Mouse (Mus musculus) granulocyte monocyte progenitor cell, adult 5-6 weeks (primary cell): ENCODE results near the gene Ate1. TPM values are rescaled to one million over a fixed set of nuclear protein-coding genes. Genes with fewer than 3 reads are reported as not detected.
"Not testable (repeated sequence)": the region's sequence is repeated elsewhere in the genome, so short reads cannot be mapped to it uniquely, and the experiment has no call there.

Source experiments
- ATAC-seq: replicated peaks from 2 replicates; pipeline ENCODE4 v1.8.0; 2016; ENCODE audit warnings: mild to moderate bottlenecking, moderate TSS enrichment, inconsistent platforms; ENCODE audit not compliant: poor library complexity, severe bottlenecking
- total RNA-seq, 2 experiments: library from RNA; stranded (forward) in 1 of 2; stranded (reverse) in 1 of 2; fragments of 200-712, 200-1000 nt in 1 of 2; fragments of >200 nt in 1 of 2; fragmentation: Nextera tagmentation in 1 of 2; gene quantifications; 2 replicates each; pipeline ENCODE4 v1.2.3; 2014 to 2017

The Ate1 gene
- total RNA-seq, 2 experiments from 2014 or later, result 41.4 to 46.0 TPM

DNA sequence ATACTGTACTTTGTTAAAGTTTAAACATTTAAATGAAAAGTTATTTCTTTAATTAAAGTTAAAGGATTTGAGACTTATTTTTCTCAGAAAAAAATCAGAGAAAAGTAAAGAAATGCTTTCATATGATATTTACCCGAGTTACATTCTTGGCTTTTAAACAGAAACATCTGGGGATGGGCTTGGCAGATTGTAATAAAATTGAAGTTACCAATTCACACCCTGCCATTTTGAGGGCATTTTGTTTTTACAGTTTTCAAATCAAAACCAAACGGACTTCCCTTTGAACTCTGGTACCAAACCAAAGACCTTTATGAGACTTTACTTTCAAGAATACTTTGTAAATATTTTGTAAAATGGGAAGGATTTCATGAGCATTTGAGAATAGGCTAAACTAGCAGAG, 94.2 kb downstream of the Ate1 start:
- ATAC-seq, result no peak

DNA sequence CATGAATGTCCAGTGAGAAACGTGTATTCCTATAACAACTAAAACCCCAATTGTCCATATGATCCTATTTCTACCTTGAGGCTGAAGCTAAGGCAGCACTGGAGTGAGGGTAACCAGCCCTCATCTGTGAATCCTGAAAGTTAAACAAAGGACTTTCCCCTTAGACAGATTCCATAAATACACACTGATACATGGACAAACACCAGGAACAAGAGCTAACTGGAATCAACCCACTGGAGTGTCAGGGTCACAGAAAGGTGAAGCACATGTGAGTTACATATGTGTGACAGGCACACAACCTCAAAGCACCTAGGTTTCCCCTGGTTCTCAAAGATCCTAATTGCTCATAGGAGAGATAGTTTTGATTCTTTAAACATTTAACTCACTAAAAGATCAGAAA, 100.2 kb downstream of the Ate1 start:
- no peak for ATAC-seq

- ATAC-seq, result no peak
Observed at GRCm38 (mm10) chr7:130407622-130408021, 112.5 kb downstream of the Ate1 start.

DNA sequence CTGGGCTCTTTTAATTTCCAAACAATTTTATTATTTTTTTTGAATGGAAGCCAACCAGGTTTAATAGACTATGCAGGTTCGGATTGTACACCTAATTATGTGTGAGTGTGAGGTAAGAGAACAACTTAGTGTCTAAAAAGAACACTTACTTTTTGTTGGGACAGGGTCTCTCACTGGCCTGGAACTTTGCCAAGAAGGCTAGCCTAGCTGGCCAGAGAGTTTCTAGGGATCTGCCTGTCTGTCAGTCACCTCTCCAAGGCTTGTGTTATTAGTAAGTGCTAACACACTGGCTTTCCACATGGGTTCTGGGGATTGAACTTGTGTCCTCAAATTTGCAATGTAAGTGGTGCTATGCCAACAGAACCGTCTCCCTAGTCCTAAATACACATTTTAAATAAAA, 116.8 kb downstream of the Ate1 start:
- no peak for ATAC-seq

DNA sequence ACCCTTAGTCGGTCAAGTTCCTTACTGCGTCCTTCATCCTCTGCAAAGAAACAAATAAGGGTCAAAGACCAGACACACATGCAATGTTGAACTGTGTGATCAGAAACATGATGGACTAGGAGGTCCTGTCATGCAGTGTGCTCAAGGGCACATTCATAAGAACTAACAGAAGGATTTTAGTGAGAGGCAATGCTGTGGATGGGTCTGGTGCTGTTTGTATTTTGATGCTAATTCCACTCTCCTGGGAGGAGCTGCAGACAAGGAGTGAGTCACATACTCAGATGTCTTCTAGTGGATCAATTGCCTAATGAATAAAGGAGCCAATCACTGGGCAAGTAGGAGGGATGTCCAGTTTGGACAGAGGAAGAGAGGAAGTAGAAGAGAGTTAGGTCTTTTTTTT, 125.5 kb downstream of the Ate1 start:
- no peak for ATAC-seq

GRCm38 (mm10) chr7:130390060-130390459, 130.1 kb downstream of the Ate1 start:
- ATAC-seq, result not testable (repeated sequence)

- ATAC-seq, result no peak
Observed at GRCm38 (mm10) chr7:130386308-130386707, 133.9 kb downstream of the Ate1 start.

GRCm38 (mm10) chr7:130385732-130386294, 134.4 kb downstream of the Ate1 start:
- no peak for ATAC-seq

DNA sequence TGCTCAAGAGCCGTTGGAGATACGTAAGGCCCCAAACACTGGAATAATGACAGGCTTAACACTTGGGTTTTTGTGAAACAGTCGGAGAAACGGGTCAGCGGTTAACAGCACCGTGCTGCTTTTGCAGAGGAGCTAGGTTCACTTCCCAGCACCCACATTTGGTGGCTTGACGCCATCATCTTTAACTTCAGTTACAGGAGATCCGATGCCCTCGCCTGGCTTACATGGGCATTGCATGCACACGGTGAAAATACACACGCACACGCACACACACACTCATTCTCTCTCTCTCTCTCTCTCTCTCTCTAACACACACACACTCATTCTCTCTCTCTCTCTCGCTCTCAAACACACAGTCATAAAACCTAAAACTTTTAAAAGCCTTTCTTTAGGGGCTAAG, 138.0 kb downstream of the Ate1 start:
- ATAC-seq, result no peak

- no peak for ATAC-seq
Observed at GRCm38 (mm10) chr7:130381387-130381951, 138.7 kb downstream of the Ate1 start.

GRCm38 (mm10) chr7:130380769-130381355, 139.3 kb downstream of the Ate1 start:
- ATAC-seq, result no peak

DNA sequence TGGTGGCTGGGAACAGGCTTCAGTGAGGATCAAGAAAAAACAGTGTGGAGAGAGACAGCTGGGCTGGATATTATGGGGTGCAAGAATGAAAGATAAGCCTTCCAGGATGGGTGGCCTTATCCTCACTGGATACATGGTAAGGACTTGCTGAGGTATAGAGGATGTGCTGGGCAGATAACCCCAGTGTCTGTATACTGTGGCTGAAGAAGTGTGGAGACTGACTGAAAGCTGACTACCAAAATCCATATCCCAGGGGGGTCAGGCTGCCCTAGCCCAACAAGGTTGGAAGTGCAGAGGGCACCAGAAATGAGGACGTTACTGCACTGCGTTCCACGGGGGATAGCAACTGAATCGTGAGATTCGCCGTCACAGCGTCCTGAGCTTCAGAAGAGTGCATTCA, 139.8 kb downstream of the Ate1 start:
- no peak for ATAC-seq

GRCm38 (mm10) chr7:130379886-130380285, 140.3 kb downstream of the Ate1 start:
- ATAC-seq, result no peak

- ATAC-seq, result no peak
Observed at GRCm38 (mm10) chr7:130378308-130378707, 141.9 kb downstream of the Ate1 start.

GRCm38 (mm10) chr7:130374311-130374710, 145.9 kb downstream of the Ate1 start:
- ATAC-seq, result no peak

DNA sequence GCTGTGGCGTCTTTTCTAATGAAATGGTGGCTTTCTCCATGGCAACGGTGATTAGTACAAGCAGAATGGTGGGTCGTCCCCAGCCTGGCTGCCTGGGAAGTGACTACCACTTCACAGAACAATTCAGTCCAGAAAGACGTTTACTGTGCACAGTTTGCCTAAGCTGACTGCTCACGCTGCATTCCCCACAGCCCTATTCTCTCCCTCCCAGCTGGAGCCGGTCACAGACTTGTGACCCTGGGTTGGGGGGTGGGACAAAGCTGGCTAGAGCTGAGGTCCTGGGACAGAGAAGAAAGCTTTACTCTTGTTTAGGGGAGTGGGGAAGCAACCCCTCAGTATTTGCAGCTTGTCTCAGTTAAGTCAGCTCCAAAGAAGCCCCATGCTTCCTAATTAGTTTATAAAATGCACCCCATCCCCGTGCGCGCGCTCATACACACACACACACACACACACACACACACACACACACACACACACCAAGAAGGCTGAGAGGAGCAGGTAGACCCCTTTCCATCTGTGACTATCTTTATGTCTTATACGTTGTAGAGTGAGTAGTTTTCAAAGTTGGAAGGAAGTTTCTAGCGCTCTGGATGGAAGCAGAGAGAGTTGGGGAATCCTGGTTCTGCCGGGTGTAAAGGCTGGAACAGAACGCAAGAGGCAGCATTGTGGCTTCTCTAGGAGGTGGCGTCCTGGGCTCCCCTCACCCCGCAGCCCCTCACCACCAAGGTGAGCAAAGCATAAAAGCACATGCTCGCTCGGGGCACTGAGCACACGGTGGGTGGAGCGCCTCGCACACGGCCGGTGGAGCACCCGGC, 151.1 kb downstream of the Ate1 start:
- ATAC-seq, result no peak

GRCm38 (mm10) chr7:130368036-130368826, 151.9 kb downstream of the Ate1 start:
- no peak for ATAC-seq

DNA sequence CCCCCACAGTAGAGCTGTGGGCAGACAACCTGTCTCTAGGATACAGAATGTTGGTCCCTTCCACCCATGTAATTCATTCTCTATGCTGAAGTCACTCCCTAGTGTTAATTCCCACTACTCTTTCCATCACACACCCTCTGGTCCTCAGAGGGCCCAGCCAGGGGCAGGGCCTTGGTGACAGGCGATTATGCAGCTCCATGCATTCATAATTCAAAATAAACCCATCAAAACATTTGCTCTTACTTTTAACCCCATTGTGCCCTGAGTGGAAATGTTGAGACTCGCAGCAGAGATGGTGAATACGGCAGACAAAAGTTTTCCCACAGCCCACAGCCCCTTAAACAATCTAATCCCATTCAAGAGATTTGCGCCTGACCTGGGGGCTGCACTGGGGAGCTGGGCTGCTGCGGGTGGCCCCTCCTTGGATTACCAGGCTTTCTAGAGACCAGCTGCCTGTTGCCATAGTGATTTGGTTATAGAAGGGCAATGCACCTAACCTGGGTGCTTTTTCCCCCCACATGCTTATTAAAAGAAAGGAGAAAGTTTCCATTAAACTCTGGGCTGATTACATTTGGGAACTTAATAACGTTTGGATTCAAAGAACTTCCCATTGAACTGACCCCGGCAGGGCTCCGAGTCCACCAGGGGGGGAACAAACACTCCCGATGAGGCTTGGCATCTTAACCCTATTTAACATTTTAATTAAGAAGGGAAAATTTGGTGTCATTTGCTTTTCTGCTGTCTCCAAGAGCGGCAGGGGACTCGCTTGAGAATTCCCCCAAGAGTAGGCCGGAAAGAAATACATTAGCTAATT, 152.7 kb downstream of the Ate1 start:
- no peak for ATAC-seq

- ATAC-seq, result no peak
Observed at GRCm38 (mm10) chr7:130365711-130366110, 154.5 kb downstream of the Ate1 start.
